Mouse (Mus musculus): ENCODE data around the gene Pank4.

The Pank4 gene

DNA sequence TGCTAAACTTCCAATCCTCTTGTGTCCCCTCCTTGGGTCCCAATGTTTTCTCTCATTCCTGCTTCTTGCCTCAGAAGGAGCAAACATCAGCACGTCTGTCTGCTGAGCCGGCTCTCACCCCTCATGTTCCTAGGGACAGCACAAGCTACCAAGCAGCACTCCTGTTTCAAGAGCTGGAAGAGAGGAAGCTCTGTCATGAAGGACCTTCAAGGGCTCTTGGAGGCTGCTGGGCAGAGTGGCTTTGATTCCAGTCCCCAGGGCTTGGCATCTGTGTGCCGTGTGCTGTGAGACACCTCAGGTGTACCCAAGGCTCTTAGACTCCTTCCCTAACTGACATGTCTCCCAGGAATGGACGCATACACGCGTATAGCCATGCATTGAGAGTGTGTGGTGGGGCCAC, 17.2 kb downstream of the Pank4 start:
- no peak for TF ChIP-seq GATA4 (IDR thresholded peaks at IDR 0.05; ENCODE audit: insufficient replicate concordance, low read length)

DNA sequence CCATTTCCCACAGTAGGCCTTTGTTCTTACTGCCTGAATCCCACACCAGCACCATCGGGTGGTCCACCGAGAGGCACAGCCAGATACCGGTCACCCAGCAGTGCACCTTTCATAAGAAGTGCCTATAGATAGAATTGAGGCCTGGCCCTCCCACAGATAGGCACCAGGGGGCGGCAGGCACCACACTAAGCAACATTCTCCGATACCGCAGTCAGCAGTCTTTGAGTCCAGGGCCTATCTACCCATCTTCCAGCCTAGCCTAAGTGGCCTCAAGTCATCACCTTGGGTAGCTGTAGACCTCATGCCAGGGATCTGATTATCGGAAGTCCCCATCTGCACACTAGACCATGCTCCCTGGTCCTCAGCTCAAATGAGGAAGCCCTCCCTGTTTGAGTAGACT, 17.6 kb downstream of the Pank4 start:
- no peak for TF ChIP-seq GATA4 (IDR thresholded peaks at IDR 0.05; ENCODE audit: insufficient replicate concordance, low read length)

DNA sequence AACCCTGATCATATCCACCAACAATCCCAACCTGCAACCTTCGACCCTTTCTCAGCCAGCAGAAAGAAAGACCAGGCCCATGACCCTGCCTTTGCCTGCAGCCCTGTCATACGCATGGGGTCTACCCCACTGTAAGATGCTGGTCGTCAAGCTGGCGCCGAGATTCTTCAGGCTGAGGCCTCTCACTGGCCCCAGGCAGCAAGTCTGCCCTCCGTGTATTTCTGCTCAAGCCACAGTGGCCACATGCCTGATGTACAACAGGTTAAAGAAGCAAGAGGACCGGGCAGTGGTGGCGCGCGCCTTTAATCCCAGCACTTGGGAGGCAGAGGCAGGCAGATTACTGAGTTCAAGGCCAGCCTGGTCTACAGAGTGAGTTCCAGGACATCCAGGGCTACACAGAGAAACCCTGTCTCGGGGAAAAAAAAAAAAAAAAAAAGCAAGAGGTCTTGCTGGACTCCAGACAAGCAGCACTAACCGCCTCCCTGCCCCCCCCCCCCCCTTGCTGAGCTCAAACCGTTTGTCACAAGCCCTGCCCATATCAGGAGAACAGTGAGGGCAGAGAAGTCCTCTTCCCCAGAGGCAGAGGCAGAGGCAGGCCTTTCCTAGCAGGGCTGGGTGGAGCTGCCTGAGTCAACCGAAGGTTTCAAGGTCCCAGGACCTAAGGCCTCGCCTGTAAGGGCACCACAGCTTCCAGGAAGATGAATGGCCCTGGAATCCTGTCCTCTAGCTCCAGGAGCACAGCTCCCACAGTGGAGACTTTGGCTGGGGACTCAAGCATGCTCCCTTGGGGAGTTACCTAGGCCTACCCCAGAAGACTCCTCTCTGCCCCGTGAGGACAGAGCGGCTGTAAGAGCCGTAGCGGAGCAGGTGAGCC, 18.6 kb downstream of the Pank4 start:
- no peak for TF ChIP-seq GATA4 (IDR thresholded peaks at IDR 0.05; ENCODE audit: insufficient replicate concordance, low read length)

DNA sequence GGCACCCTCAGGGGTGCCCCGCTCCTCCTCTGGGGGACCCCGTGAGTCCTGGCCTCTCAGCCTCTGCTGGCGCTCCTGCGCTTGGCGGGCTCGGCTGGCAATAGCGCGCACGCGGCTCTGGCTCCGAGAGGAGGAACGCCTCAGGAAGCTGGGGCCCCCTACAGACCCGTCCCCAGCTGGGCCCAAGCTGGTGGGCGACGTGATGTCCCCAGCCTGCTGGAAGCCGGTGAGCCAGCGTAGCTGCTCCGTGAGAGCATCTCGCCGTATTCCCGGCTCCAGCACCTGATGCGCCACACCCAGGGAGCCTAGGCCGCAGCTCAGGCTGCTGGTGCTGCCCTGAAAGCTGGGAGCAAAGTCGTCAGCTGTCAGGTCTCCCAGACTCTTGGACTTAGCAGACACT, 19.8 kb downstream of the Pank4 start:
- TF ChIP-seq GATA4 (IDR thresholded peaks at IDR 0.05; ENCODE audit: insufficient replicate concordance, low read length), result no peak

DNA sequence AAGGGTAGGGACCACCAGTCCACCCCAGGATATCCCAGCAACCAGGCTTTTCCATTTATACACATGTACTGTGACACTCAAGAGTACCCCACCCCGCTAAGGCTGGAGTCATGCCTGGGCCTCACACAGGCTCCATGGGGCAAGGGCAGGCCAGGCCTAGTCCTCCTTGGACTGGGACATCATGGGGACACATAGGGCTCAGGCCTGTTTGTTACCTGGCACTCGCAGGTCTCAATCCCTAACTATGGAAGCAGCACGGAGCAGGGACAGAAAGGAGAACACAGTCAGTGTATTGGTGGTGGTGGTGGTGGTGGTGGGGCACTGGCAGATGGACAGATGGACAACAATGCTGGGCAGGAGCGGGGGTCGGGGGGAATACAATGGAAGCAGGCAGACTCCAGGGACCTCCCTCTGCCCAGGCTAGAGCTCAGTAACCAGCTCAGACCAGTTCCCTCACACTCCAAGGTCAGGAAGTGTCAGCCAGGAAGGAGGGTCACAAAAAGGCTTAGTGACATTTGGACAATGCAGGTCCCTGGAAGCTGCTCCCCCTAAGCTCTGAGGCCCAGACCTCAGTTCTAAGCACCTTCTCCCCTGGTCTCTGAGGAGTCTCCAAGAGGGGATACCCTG, 21.3 kb downstream of the Pank4 start:
- TF ChIP-seq GATA4 (IDR thresholded peaks at IDR 0.05; ENCODE audit: insufficient replicate concordance, low read length), result no peak

DNA sequence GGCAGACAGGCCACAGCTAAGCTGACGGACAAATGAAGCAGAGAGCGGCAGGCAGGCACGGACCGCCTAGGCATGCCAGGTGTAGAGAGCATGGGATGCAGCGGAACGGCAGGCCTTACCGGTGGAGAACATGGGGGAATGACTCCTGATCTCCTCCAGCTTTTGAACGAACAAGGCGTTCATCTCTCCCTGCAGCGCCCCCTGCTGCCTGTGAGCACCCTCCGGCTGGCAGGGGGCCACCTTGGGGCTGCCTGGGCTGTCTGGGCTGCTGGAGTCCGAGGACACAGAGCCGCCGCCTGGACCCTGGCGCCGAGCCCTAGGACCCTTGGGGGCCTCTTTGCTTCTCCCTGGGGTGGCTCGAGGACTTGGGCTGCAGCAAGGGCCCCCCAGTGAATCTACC, 22.2 kb downstream of the Pank4 start:
- no peak for TF ChIP-seq GATA4 (IDR thresholded peaks at IDR 0.05; ENCODE audit: insufficient replicate concordance, low read length)

DNA sequence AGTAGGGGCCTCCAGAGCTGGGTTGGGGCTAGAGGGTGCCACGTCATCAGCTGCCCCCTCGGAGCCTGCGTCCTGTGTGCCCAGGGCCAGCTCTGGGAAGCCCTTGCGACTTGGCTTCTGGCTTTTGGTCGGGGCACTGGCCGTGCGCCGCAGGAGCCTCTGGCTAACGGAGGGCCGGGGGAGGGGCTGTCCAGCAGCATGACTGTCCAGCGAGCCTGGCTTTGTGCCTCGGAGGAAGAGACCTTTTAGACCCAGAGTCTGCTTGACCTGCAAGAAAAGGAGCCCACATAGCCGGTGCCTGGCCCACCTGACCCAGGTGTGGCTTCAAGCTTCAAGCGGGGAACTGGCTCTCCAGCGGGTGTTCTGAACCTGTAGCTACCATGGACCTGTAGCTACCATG, 22.8 kb downstream of the Pank4 start:
- no peak for TF ChIP-seq GATA4 (IDR thresholded peaks at IDR 0.05; ENCODE audit: insufficient replicate concordance, low read length)

DNA sequence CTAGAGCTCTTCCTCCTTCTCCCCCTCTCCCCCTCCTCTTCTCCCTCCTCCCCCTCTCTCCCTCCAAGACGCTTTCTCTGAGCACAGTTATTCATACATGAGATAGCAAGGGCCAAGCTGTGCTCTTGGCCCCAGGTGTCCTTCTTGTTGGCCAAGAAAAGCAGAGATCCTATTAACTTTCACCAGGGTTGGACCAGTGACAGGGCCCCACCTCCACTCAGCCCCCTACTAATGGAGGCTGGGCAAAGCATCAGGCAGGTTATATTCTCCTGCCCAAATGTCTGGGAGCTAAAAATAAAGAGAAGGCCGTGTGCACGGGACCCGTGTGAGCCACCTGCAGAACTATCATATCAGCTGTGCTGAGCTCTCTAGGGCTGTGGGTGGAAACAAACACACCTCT, 31.0 kb downstream of the Pank4 start:
- TF ChIP-seq GATA4 (IDR thresholded peaks at IDR 0.05; ENCODE audit: insufficient replicate concordance, low read length), result no peak

GRCm38 (mm10) chr4:154996572-154997154, 32.7 kb downstream of the Pank4 start:
- TF ChIP-seq GATA4 (IDR thresholded peaks at IDR 0.05; ENCODE audit: insufficient replicate concordance, low read length), result no peak

GRCm38 (mm10) chr4:154999379-154999778, 35.5 kb downstream of the Pank4 start:
- no peak for TF ChIP-seq GATA4 (IDR thresholded peaks at IDR 0.05; ENCODE audit: insufficient replicate concordance, low read length)

GRCm38 (mm10) chr4:155005278-155005677, 41.4 kb downstream of the Pank4 start:
- TF ChIP-seq GATA4 (IDR thresholded peaks at IDR 0.05; ENCODE audit: insufficient replicate concordance, low read length), result no peak

GRCm38 (mm10) chr4:155006296-155006695, 42.4 kb downstream of the Pank4 start:
- TF ChIP-seq GATA4 (IDR thresholded peaks at IDR 0.05; ENCODE audit: insufficient replicate concordance, low read length), result no peak

GRCm38 (mm10) chr4:155007641-155008040, 43.7 kb downstream of the Pank4 start:
- TF ChIP-seq GATA4 (IDR thresholded peaks at IDR 0.05; ENCODE audit: insufficient replicate concordance, low read length), result no peak

DNA sequence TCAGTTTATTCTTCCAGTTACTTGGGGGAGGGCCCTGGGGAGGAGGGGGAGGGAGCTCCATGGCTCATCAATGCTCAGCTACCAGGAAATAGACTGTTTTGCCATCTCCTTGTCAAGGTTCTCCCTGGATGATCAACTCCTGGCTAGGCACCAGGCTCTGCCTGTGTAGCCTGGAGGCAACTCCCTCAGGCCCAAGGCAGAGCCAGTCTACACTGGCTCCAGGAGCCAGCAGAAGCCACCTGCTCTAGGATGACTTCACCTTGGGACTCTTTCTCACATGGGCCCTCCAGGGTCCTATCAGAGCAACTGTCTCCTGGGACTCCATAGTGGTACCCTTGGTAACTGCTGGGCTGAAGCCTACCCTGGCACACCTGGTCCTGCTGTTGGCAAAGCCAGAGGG, 44.2 kb downstream of the Pank4 start:
- TF ChIP-seq GATA4 (IDR thresholded peaks at IDR 0.05; ENCODE audit: insufficient replicate concordance, low read length), result no peak

DNA sequence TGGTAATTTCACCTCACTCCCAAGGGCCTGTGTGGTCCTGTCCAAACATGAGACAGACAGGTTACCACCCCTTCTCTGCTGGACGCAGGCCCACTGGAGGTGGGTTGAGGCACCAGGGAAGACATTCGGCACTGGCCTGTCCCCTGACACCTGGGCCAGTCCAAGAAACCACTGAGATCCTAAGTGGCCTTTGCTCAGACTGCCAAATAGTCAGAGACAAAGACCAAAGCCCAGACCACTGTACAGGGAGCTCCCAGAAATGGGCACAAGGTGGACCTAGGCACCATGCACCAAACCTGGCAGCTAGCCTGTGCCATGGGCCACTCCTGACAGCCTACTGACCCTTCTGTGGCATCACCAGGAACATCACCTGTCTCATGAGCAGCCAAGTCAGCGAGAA, 45.3 kb downstream of the Pank4 start:
- no peak for TF ChIP-seq GATA4 (IDR thresholded peaks at IDR 0.05; ENCODE audit: insufficient replicate concordance, low read length)

DNA sequence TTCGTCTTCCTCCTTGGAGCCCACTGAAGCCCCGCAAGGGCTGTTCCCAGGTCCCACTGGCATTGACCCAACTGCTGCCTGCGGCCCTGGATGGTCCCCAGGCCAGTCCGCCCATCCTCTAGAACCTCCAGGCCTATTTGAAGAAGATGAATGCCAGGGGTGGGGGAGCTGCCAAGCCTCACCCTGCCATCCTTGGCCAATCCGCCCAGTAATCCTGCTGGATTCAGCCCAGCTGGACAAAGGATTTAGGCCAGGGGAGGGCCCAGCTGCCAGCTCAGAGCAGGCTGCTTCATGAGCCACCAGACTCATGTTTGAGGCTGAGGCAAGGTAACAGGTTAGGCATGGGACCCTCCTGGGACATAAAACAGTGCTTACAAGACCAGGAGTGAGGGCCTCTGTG, 46.9 kb downstream of the Pank4 start:
- no peak for TF ChIP-seq GATA4 (IDR thresholded peaks at IDR 0.05; ENCODE audit: insufficient replicate concordance, low read length)

Measured in liver, adult (tissue).